Mouse (Mus musculus) forelimb bud, embryonic 11.5 days (tissue): ENCODE data around the gene Fbxo2.
"Not testable (repeated sequence)": the region's sequence is repeated elsewhere in the genome, so short reads cannot be mapped to it uniquely, and the experiment has no call there.

ENCODE experiments used
- DNase-seq: peaks from one replicate; pipeline ENCODE4 v3.0.0-alpha.2; 2012; ENCODE audit warnings: low read depth, low spot score

Fbxo2 gene

GRCm38 (mm10) chr4:148160436-148161390 lies at the start of gene Fbxo2, which contains the start of gene Fbxo44:
Gene Fbxo2, plus strand, starts transcription at chr4:148160621.
Gene Fbxo44, minus strand, starts transcription at chr4:148160482.
- no peak for DNase-seq

DNA sequence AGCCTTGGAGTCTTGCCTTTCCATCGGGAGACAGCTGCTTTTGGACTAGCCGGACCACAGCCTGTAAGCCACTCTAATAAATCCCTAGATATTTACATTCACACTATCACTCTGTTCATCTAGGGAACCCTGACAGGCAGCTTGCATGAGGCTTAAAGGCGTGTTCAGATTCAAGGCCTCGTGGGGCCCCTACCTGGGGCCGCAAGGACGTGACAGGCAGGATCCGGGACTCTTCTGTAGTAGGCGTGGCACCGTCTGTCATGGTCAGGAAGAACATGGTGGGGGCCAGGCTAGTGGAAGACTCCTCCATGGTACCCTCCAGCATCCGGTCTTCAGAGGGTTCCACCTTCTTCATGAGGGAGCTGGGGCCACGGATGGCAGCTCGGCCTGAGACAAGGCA lies 47.9 kb upstream of the Fbxo2 start:
- DNase-seq: no peak

- DNase-seq: peak; percentile 87
These were observed 45.5 kb upstream of the Fbxo2 start for GRCm38 (mm10) chr4:148114758-148115391.

DNA sequence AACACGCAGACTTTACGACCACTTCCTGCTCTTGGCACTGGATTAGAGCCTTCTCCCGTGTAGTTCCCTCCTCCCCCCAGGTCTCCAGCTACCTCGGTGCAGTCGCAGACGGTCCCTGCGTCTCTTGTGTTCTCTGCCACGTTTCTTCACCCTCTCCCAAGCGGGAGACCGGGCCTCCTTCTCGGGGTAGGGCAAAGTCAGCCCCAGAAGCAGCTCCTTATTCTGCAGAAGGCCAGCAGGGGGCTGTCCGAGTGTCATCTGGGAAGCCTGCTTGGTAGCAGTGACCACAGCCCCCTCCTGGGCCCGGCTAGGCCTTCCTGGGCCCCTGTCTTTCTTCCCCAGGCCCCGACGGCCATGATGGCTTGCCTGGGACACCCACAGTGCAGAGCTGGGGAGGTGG lies 45.0 kb upstream of the Fbxo2 start:
- peak; percentile 52 for DNase-seq

DNA sequence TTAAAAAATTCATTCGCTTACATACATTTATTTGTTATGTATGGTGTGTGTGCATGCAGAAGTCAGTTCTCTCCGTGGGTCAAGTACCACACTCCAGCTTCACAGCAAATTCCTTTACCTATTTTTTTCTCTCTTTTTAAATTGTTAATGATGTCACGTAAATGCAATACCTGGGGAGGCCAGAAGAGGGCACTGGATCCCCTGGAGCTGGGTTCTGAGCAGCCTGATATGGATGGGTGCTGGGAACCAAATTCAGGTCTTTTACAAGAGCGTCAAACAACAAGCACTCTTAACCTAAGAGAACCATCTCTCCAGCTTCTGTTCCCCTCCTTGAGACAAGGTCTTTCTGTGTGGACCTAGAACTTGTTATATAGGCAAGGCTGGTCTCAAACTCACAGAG lies 43.8 kb upstream of the Fbxo2 start:
- DNase-seq: no peak

- no peak for DNase-seq
These were observed 43.0 kb upstream of the Fbxo2 start for GRCm38 (mm10) chr4:148117392-148117791.

DNA sequence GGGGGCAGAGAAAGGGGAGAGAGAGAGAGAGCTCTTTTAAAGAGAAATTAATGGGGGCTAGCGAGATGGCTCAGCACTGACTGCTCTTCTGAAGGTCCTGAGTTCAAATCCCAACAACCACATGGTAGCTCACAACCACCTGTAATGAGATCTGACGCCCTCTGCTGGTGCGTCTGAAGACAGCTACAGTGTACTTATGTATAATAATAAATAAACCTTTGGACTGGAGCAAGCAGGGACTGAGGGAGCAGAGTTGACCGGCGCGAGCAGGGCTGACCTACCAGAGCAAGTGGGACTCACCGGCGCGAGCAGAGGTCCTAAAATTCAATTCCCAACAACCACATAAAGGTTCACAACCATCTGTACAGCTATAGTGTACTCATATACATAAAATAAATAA lies 40.8 kb upstream of the Fbxo2 start:
- not testable (repeated sequence) for DNase-seq

- no peak for DNase-seq
These were observed 39.9 kb upstream of the Fbxo2 start for GRCm38 (mm10) chr4:148120555-148120954.

- no peak for DNase-seq
These were observed 39.1 kb upstream of the Fbxo2 start for GRCm38 (mm10) chr4:148121362-148121761.

DNA sequence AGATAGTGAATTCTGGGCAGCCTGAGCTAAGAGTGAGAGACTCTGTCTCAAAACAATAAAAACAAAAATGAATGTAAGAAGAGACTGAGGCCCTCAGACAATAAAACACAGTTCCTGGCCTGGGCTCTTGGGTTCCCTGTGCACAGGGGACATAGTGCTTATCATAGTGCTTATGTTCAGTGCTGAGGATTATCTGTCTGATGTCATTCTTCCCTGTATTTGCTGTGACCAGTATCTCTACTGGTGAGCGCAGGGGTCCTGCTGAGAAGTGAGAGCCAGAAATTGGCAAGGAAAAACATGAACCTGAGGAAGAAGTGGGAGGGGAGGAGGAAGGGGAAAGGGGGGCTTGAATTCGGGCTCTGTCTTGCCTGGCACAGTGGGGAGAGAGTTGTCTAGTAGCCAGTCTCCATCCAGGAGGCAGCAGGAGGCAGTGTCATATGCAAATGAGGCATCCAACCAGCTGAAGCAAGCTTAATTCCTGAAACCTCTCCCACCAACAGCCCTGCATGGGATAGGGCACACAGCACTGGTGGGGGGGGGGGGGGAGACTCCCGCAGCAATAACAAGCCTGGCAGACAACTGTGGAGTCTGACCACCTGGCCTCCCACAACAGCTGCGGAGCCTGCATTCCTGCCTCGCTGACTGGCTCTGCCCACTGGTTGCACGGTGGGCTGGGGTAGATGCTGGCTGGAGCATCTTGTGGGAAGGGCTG lies 38.3 kb upstream of the Fbxo2 start:
- DNase-seq: peak; percentile 83

- DNase-seq: no peak
These were observed 37.7 kb upstream of the Fbxo2 start for GRCm38 (mm10) chr4:148122694-148123066.

- DNase-seq: no peak
These were observed 32.2 kb upstream of the Fbxo2 start for GRCm38 (mm10) chr4:148128241-148128640.

DNA sequence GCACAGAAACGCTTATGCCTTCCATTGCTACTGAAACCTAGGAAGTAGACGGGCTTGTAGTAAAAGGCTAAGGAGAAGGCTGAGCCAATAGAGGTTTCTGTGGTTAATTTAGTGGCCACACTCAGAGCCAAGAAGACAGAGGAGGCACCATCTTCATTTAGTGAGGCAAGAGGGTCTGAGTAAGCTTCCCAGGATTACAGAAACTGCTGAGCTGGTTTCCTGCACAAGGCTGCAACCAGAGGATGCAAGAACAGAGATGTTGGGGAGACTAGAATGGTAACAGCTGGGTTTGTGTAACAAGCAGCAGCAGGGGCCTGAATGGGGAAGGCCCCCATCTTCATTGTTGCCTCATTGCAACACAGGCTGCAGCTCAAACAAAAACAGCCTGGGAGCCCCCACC lies 31.7 kb upstream of the Fbxo2 start:
- DNase-seq: no peak

DNA sequence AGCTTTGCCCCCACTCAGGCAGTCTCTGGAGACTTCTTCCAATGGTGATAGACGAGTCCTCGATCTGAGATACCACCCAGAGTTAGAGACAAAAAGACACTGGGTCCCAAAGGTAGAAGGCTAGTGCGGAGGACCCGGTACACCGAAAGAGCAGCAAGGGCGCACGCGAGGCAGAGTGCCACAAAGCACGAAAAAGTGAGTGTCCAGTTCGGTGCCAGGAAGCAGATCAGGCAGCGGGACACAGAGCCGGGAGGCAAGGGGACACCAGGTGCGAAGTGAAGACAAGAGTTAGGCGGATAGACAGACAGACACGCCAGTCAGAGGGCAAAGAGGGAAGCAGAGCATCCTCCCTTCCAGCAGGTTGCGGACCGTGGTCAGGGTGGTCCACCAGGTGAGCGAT lies 30.3 kb upstream of the Fbxo2 start, which contains the start of gene Mad2l2:
Gene Mad2l2 (plus strand): TSS at position 252 of the 400 bp plus-strand sequence.
- no peak for DNase-seq

GRCm38 (mm10) chr4:148130561-148131413 lies 29.6 kb upstream of the Fbxo2 start, which contains the start of gene Draxin:
Gene Draxin, minus strand, starts transcription at chr4:148130698.
- DNase-seq: peak; percentile 77

DNA sequence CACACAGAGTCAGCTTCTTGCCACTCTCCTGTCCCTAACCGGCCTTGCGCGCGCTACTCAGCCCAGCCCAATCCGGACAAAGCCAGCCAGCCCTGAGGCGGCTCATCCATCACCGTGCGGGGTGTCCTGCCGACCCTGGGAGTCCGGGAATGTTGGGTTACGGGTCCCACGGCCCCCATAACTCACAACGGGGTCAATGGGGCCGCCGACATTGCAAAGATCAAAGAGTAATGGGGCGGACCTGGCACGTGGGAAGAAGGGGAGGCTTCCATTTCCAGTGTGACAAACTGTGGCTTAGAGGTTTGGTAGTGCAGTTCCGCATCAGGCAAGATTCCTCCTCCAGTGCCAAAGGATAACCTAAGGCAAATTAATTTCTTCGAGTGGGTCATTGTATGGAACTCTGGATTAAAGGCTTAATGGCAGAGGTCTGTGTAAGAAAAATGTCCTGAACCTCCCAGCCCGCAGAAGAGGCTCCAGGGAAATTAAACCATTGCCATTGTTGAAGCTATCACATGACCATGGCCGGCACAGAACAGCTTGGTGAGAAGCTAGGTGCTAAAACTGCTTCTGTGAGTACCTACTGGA lies 28.8 kb upstream of the Fbxo2 start:
- DNase-seq: peak; percentile 60

- no peak for DNase-seq
These were observed 25.4 kb upstream of the Fbxo2 start for GRCm38 (mm10) chr4:148134988-148135387.

DNA sequence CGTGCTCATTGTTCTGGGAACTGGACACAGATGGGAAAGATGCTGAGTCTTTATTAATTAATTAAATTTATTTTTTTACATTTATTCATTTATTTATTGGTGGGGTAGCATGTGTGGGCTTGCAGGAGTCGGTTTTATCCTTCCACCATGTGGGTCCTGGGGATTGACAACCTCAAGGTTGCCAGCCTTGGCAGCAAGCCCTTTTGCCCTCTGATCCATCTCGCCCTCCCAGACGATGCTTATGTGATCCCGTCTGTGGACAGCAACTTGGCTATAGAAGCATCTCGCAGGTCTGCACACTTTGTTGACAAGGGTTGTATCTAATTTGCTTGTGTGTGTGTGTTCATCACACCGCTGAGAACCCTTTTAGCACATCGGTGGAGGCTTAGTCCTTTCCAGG lies 22.9 kb upstream of the Fbxo2 start:
- no peak for DNase-seq

DNA sequence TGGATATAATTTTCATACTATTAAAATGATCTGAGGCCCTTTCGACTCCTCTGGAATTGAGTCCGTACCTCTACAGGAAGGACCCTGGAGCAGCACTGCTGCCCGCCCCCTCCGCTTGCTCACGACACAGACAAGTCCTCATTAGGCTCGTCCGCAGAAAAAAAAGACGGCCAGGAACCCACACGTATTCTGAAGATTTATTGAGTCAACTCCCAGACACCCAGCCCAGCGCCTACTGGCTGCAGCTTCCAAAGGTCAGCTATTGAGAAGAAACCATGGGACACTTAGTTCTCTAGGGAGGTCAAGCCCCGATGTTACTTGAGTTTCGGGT lies 20.7 kb upstream of the Fbxo2 start:
- no peak for DNase-seq

- peak; percentile 91 for DNase-seq
These were observed 20.1 kb upstream of the Fbxo2 start for GRCm38 (mm10) chr4:148140098-148141011.
